Mouse (Mus musculus) stomach, postnatal 0 days (tissue): ENCODE results near the gene Thbs4.

Experiments used
- CTCF ChIP-seq: IDR thresholded peaks from 2 replicates; pipeline ENCODE4 v1.5.1; 2016; ENCODE audit warnings: antibody characterized with exemption, low read depth, mild to moderate bottlenecking, moderate library complexity
- EP300 ChIP-seq: optimal IDR thresholded peaks from 2 replicates; pipeline ENCODE3; 2016; ENCODE audit warnings: antibody characterized with exemption

DNA sequence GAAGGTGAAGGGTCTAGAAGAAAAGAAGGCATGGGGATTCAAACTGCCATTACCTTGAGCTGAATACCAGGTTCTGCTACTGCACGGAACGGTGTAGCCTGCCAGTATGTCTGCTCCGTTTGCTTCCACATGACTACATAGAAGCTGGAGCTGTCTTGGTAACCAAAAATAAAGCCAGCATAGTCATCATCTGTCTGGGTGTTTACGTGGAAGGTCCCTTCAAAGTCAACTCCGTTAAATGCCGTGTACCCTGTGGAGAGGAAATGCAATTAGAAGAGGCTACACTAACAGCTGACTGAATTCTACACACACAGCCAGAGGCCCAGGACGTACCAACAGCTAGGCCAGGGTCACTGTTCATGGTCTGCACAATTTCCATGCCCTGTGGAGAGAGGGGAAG lies 39.6 kb downstream of the Thbs4 start:
- TF ChIP-seq CTCF (no peak), EP300 (no peak)
